Mouse (Mus musculus): Measurements from ENCODE around the gene Fcrlb.

DNA sequence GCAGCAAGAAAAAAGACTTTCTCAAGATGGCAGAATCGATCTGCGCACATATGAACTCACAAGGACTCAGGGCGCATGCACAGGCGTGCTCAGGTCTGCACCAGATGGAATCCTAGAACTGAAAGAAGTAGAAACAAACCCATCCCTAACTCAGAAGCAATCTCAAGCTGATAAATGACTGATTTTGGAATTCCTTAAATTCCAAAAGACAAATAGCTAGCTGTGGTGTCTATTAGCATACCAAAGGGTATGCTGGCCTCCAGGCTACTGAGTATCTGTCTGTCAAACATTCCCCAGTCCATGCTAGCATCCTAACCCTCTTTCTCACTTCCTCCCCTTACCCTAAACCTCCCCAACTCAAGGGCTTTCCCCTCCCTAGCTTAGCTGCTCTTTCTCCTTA, 23.4 kb downstream of the Fcrlb start:
- TF ChIP-seq POLR2A (IDR thresholded peaks at IDR 0.05; ENCODE audit: low read depth, low read length) (no peak), CTCF (IDR thresholded peaks at IDR 0.05; ENCODE audit: extremely low read depth, insufficient read length, insufficient replicate concordance, low read depth, low read length) (no peak)

Data from small intestine, adult 2 months (tissue).